Mouse (Mus musculus) ovary, postnatal 14 days (tissue): ENCODE data around the gene Rec8.
A peak's percentile ranks its signal among the peaks of the same experiment; 100 is the strongest.

ENCODE experiments used
- DNase-seq: peaks from one replicate; pipeline ENCODE4 v3.0.0; 2022; ENCODE audit warnings: low spot score

Gene Rec8

GRCm38 (mm10) chr14:55617822-55618221 lies at the start of gene Rec8:
Gene Rec8 (plus strand): TSS chr14:55618037.
- DNase-seq = no peak

GRCm38 (mm10) chr14:55570588-55570987 lies 47.2 kb upstream of the Rec8 start:
- DNase-seq = no peak

GRCm38 (mm10) chr14:55571760-55572159 lies 46.1 kb upstream of the Rec8 start:
- no peak for DNase-seq

GRCm38 (mm10) chr14:55575302-55575701 lies 42.5 kb upstream of the Rec8 start, which contains the start of gene Fitm1:
Gene Fitm1 (plus strand): TSS chr14:55575617.
- DNase-seq = no peak

GRCm38 (mm10) chr14:55575711-55576110 lies 42.1 kb upstream of the Rec8 start:
- DNase-seq = no peak

- DNase-seq = no peak
These were observed 41.5 kb upstream of the Rec8 start for GRCm38 (mm10) chr14:55576376-55576775.

- DNase-seq = peak; percentile 76
These were observed 39.8 kb upstream of the Rec8 start, which contains the start of gene Psme1 for GRCm38 (mm10) chr14:55577871-55578667. Gene Psme1 (plus strand): TSS chr14:55578123.

- no peak for DNase-seq
These were observed 39.1 kb upstream of the Rec8 start for GRCm38 (mm10) chr14:55578668-55579269.

GRCm38 (mm10) chr14:55579511-55580496 lies 38.0 kb upstream of the Rec8 start:
- no peak for DNase-seq

GRCm38 (mm10) chr14:55580731-55581130 lies 37.1 kb upstream of the Rec8 start:
- no peak for DNase-seq

- DNase-seq = no peak
These were observed 35.7 kb upstream of the Rec8 start for GRCm38 (mm10) chr14:55581981-55582681.

- no peak for DNase-seq
These were observed 33.5 kb upstream of the Rec8 start for GRCm38 (mm10) chr14:55584303-55584701.

- DNase-seq = peak; percentile 52
These were observed 32.9 kb upstream of the Rec8 start, which contains the start of gene Emc9 for GRCm38 (mm10) chr14:55584702-55585565. Gene Emc9 (minus strand): TSS chr14:55585302.

- DNase-seq = no peak
These were observed 32.3 kb upstream of the Rec8 start for GRCm38 (mm10) chr14:55585566-55585960.

- no peak for DNase-seq
These were observed 31.7 kb upstream of the Rec8 start for GRCm38 (mm10) chr14:55586149-55586548.

GRCm38 (mm10) chr14:55589271-55589670 lies 28.6 kb upstream of the Rec8 start:
- no peak for DNase-seq

- DNase-seq = no peak
These were observed 27.9 kb upstream of the Rec8 start for GRCm38 (mm10) chr14:55589771-55590448.

GRCm38 (mm10) chr14:55590748-55591330 lies 27.0 kb upstream of the Rec8 start, which contains the start of gene Psme2:
Gene Psme2 (minus strand): TSS chr14:55591113.
- DNase-seq = peak; percentile 82

GRCm38 (mm10) chr14:55591331-55591891 lies 26.4 kb upstream of the Rec8 start, which contains the start of gene Rnf31:
Gene Rnf31 (plus strand): TSS chr14:55591708.
- peak; percentile 85 for DNase-seq
